Mouse (Mus musculus) B cell, adult 2 months (primary cell): Measurements from ENCODE around the gene Tollip.

Experiments
- DNase-seq, 2 experiments: peaks; one replicate each; pipeline ENCODE4 v3.0.0; 2022

Tollip gene

GRCm38 (mm10) chr7:141918407-141918806, at the start of gene Tollip:
Gene Tollip, minus strand, starts transcription at chr7:141918507.
- DNase-seq = no peak

DNA sequence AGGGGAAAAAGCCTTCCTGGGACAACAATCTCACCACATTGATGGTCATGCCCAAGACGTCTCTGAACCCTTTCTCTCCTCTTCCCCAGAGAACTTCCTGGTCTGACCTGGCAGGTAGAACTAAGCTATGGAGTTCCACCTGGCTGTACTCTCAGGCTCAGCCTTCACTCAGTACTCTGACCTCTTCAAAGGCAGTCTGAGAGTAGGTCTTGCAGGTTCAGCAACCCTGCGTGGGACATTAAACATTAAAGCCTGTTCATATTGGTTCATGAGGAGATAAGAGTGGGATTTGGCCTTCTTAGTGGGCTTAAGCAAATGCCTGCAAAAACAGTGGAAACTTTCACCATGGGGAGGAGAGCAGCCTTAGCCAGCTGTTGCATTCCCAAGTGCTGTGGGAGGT, 48.0 kb upstream of the Tollip start:
- DNase-seq = no peak

GRCm38 (mm10) chr7:141962521-141962920, 44.2 kb upstream of the Tollip start:
- DNase-seq = no peak

GRCm38 (mm10) chr7:141961491-141961890, 43.2 kb upstream of the Tollip start:
- DNase-seq = no peak

DNA sequence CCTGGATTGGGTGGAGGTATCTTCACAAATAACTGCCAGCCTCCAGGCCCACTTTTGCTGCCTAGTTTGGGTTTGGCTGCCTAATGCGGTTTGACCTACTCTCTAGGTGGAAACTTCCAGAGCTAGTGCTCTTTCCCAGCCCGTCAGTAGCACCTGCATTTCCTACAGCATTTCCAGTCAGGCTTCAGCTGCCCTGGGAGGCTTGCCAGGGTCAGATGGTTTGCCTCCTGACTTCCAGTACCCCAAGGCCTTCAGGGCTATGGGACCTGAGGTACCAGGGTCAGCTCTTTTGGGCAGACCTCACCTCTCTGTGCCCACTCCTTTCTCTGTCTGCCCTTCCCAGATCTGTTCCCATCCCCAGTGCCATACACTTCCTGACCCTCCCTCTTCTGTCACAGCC, 42.6 kb upstream of the Tollip start:
- no peak for DNase-seq

DNA sequence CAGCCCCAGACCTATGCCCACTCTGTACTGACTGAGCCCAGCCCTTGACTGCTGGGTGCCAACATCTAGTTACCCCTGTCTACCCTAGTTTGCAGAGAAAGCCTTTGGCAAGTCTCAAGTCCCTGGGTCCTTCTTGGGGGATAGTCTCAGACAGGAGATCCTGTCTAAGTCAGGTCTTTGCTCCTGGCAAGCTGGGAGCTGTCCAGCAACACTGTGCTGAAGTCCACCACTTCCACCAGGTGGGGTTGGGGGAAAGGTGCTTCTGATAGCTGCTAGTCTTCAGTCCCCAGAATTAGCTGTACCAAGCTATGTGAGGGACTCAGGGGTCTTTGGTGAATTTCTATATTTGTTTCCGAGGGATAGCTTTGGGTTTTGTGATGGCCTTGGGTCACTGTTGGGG, 40.8 kb upstream of the Tollip start:
- DNase-seq = no peak

GRCm38 (mm10) chr7:141958211-141958610, 39.9 kb upstream of the Tollip start:
- DNase-seq = no peak

DNA sequence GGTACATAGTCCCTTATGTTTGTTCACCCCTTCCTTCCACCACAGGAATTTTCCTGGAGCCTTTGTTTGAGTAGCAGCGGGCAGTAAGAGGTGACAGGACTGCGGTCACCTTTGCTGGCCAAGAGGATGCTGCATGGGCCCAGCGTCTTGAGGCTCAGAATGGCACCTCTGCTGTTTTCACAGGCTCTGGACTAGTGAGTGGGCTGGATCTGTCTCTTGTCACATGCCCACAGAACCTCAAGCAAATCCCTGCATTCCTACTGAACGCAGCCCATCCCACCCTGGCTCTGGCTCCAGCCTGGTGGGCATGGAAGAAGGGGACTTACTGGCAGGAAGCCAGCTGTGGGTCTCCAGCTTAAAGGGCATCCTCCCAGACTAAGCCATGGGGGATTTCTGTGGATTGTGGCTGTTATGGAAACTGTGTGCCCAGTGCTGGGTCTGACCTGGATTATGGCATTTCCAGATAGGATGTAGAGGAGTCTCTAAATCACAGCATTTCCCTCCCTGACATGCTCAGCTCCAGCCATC, 39.3 kb upstream of the Tollip start:
- DNase-seq = no peak

DNA sequence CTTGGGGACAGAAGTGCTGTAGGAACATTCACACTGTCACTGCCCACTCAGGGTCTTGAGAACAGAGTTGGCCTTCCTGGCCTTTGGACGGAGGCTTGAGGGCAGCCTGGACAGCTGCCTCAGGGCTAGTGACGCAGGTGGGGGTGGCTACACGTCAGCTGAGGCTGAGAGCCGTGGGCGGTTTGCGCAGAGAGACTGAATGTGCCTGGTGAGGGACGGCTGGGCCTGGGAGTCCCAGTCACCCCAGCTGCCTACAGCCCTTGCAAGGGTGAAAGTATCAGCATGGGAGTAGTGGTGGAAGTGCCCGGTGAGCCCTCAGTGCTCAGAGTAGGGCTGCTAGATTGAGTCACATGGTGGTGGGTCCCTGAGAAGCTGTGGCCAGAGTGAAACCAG, 37.9 kb upstream of the Tollip start:
- no peak for DNase-seq

DNA sequence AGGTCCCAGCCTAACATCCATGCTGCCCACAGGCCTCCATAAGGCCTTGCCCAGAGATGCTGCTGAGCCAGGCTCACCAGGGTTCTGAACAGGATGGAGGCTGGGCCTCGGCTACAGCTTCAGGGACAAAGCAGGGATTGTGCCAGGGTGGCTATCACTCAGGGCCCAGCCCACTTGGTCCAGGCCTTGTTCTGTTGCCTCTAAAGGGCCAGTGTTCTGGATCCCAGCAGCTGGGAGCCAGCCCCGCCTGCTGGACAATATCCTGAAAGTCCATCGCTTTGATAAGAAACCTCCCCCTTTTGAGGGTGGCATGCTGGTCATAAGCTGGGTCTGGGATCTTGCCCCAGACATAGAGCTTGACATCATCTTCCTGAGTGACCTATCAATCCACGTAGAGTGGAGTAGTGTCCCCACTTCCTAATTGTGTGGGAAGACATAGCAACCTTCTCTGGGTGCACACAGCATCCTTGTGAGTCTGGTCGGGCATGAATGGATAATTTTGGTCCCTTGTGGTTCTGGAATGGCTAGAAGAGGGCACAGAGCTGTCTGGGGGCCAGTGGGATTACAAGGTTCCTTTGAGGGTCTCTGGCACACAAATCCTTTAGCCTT, 37.4 kb upstream of the Tollip start:
- no peak for DNase-seq

- no peak for DNase-seq
These were observed 35.3 kb upstream of the Tollip start for GRCm38 (mm10) chr7:141953616-141954015.

DNA sequence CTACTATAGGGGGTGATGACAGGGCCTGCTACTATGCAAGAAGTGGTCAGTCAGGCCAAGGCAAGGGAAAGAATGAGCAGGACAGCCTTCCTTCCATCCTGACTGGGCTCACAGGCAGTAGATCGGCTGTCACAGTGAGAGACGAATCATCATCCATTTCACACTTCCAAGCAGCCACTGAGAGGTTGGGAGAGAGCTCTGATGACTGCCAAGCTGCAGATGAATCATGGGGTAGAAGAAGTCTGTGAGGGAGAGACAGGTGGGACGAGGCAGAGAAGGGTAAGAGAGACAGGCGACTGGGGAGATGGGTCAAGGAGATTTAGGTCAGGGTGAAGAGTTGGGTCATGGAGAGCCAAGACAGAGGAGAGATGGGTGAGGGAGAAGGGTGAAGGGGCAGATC, 34.6 kb upstream of the Tollip start:
- DNase-seq = no peak

- no peak for DNase-seq
These were observed 33.5 kb upstream of the Tollip start for GRCm38 (mm10) chr7:141951821-141952220.

DNA sequence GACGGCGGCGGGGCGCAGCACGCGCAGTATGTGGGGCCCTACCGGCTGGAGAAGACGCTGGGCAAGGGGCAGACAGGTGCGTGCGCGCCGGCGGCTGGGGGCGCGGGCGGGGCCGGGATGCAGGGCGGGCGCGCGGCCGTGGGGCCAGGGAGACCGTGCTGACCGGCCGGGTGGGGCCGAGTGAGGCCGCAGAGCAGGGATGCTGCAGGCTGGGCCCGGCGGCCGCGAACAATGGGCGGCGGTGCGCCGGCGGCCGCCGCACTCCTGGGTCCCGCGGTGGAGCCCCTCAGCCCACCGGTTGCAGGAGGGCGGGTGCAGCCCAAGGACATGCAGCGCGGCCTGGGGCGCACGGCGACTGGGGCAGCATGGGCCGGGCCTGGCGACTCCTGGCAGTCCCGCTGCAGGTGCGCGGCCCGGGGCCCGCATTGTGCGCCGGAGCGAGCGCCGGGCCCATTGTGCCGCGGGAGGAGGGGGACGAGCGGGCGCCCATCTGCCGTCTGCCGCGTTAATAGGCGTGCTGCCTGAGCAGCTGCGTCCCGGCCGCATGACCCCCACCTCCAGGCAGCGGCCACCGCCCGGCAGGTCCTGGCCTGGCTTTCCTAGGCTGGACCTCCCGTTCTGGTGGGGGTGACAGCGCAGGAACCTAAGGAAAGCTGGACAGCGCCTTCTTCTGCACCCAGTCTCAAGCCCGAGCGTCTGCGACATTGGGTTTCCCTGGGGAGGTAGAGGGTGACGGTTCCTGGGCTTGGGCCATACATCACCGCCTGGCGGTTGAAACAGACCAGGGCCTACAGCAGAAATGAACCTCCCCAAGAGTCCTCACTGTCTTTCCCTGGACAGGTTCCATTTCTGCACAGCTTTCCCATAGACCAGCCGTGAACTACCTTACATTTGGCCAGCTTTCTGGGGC, 32.1 kb upstream of the Tollip start:
- DNase-seq = peak in 1 of 2 experiments; percentile 4

GRCm38 (mm10) chr7:141949799-141950103, 31.4 kb upstream of the Tollip start:
- DNase-seq = no peak

GRCm38 (mm10) chr7:141948906-141949798, 30.8 kb upstream of the Tollip start, which contains the start of gene Brsk2:
Gene Brsk2, plus strand, starts transcription at chr7:141949751.
- peak; percentile 65 to 67 for DNase-seq

- DNase-seq = no peak
These were observed 29.7 kb upstream of the Tollip start for GRCm38 (mm10) chr7:141948045-141948444.

DNA sequence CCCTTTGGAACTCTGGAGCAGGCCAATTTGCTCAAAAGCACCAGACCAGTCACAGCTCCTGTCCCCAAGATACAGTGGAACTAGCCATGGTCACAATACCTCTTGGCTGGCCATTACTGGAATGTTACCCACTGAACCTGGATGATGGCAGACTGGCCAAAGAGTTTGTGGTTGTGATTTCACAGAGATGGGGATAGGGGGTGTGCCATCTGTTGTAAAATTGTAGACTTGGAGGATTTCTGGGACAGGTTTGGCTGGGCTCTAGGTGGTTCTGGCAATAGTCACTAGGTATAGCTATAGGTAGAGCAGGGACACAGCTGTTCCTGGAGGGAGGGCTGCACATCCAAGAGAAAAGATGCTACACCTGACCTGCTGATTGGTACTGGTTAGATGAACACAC, 29.2 kb upstream of the Tollip start:
- DNase-seq = no peak

GRCm38 (mm10) chr7:141945927-141946326, 27.6 kb upstream of the Tollip start:
- no peak for DNase-seq

GRCm38 (mm10) chr7:141943444-141943843, 25.1 kb upstream of the Tollip start:
- no peak for DNase-seq

GRCm38 (mm10) chr7:141934951-141935350, 16.6 kb upstream of the Tollip start:
- no peak for DNase-seq

- no peak for DNase-seq
These were observed 16.0 kb upstream of the Tollip start for GRCm38 (mm10) chr7:141934128-141934898.
